Mouse (Mus musculus): ENCODE measurements around the gene Dus4l.

- TF ChIP-seq CTCF (IDR thresholded peaks at IDR 0.05), result no peak
- TF ChIP-seq EP300 (IDR thresholded peaks at IDR 0.05), result no peak
These were observed 29.6 kb downstream of the Dus4l start for GRCm38 (mm10) chr12:31625016-31625415.
